Mouse (Mus musculus) adrenal gland, adult 8-10 months (tissue): ENCODE measurements around the gene Gli1. TPM values are rescaled to one million over a fixed set of nuclear protein-coding genes. Genes with fewer than 3 reads are reported as not detected.
A peak's percentile ranks its signal among the peaks of the same experiment; 100 is the strongest.

Source experiments
- DNase-seq: peaks from one replicate; pipeline ENCODE4 v3.0.0; 2022
- total RNA-seq, 4 experiments: library from RNA; stranded (reverse); gene quantifications; 2 replicates each; pipeline ENCODE4 v1.2.4; 2022

Gli1 gene
- total RNA-seq, 4 experiments from 2014 or later = 4.4 to 6.4 (median 5.2) TPM

GRCm38 (mm10) chr10:127290930-127291880 is 50.6 kb downstream of the Gli1 start:
- no peak for DNase-seq

GRCm38 (mm10) chr10:127290307-127290929 is 51.4 kb downstream of the Gli1 start:
- peak; percentile 100 for DNase-seq

- no peak for DNase-seq
These were observed 52.1 kb downstream of the Gli1 start for GRCm38 (mm10) chr10:127289573-127290191.

- DNase-seq = peak; percentile 90
These were observed 52.8 kb downstream of the Gli1 start, which contains the start of gene Mbd6 for GRCm38 (mm10) chr10:127288800-127289572. TSS of gene Mbd6 (minus strand) at chr10:127289018.

GRCm38 (mm10) chr10:127288328-127288799 is 53.4 kb downstream of the Gli1 start:
- no peak for DNase-seq

GRCm38 (mm10) chr10:127287936-127288293 is 53.9 kb downstream of the Gli1 start:
- DNase-seq = no peak

- DNase-seq = no peak
These were observed 54.4 kb downstream of the Gli1 start for GRCm38 (mm10) chr10:127287271-127287935.

GRCm38 (mm10) chr10:127286730-127287129 is 55.0 kb downstream of the Gli1 start:
- no peak for DNase-seq

GRCm38 (mm10) chr10:127286194-127286593 is 55.6 kb downstream of the Gli1 start:
- DNase-seq = no peak

- no peak for DNase-seq
These were observed 56.1 kb downstream of the Gli1 start for GRCm38 (mm10) chr10:127285644-127286043.

- DNase-seq = no peak
These were observed 56.9 kb downstream of the Gli1 start for GRCm38 (mm10) chr10:127284724-127285500.

GRCm38 (mm10) chr10:127284105-127284622 is 57.6 kb downstream of the Gli1 start:
- no peak for DNase-seq

- DNase-seq = no peak
These were observed 59.1 kb downstream of the Gli1 start for GRCm38 (mm10) chr10:127282620-127283215.

GRCm38 (mm10) chr10:127281316-127281715 is 60.5 kb downstream of the Gli1 start:
- DNase-seq = no peak

Other genes with a start within 250 kb of the Gli1 start
- 100 to 1,000 TPM; 139 to 153 (median 150) TPM for gene Os9, start 220.8 kb downstream of the Gli1 start, total RNA-seq
- 10 to 100 TPM in 2 of 4 experiments, 1 to 10 TPM in 2; 8.8 to 13.4 (median 11.1) TPM for gene B4galnt1, start 176.7 kb downstream of the Gli1 start, total RNA-seq
- 1 to 10 TPM in 1 of 4 experiments, under 1 TPM in 3; 0.21 to 2.3 (median 0.48) TPM for gene Slc26a10, start 161.3 kb downstream of the Gli1 start, total RNA-seq
- gene Arhgef25, start 151.9 kb downstream of the Gli1 start, total RNA-seq = 10 to 100 TPM; 24.8 to 52.1 (median 37.9) TPM
- gene Dtx3, start 146.2 kb downstream of the Gli1 start, total RNA-seq = 100 to 1,000 TPM in 2 of 4 experiments, 10 to 100 TPM in 2; 61.1 to 158 (median 116) TPM
- 10 to 100 TPM; 53.2 to 59.6 (median 57.1) TPM for gene Pip4k2c, start 130.4 kb downstream of the Gli1 start, total RNA-seq
- gene Kif5a, start 78.6 kb downstream of the Gli1 start, total RNA-seq = 10 to 100 TPM in 3 of 4 experiments, 1 to 10 TPM in 1; 6.8 to 18.6 (median 14.5) TPM
- 100 to 1,000 TPM; 175 to 202 (median 198) TPM for gene Dctn2, start 75.6 kb downstream of the Gli1 start, total RNA-seq
- gene Mbd6, start 53.0 kb downstream of the Gli1 start, total RNA-seq = 10 to 100 TPM; 43.1 to 84.1 (median 62.3) TPM
- gene Mars, start 30.2 kb downstream of the Gli1 start, total RNA-seq = 100 to 1,000 TPM in 1 of 4 experiments, 10 to 100 TPM in 3; 79.7 to 107 (median 92.0) TPM
- gene Arhgap9, start 20.0 kb downstream of the Gli1 start, total RNA-seq = 1 to 10 TPM; 2.2 to 5.0 (median 3.6) TPM
- gene Inhbe, start 12.4 kb upstream of the Gli1 start, total RNA-seq = under 1 TPM in 1 of 4 experiments, not detected in 3; 0.11 TPM
- not detected for gene Inhbc, start 28.5 kb upstream of the Gli1 start, total RNA-seq
- gene R3hdm2, start 38.4 kb upstream of the Gli1 start, total RNA-seq = 100 to 1,000 TPM; 116 to 158 (median 131) TPM
- 1 to 10 TPM in 3 of 4 experiments, under 1 TPM in 1; 0.87 to 4.6 (median 3.7) TPM for gene Stac3, start 159.7 kb upstream of the Gli1 start, total RNA-seq
- 10 to 100 TPM; 42.4 to 64.4 (median 50.7) TPM for gene Ndufa4l2, start 173.0 kb upstream of the Gli1 start, total RNA-seq
- 10 to 100 TPM; 45.3 to 56.0 (median 49.8) TPM for gene Shmt2, start 180.5 kb upstream of the Gli1 start, total RNA-seq
- gene Nxph4, start 192.6 kb upstream of the Gli1 start, total RNA-seq = 10 to 100 TPM in 3 of 4 experiments, 1 to 10 TPM in 1; 8.3 to 16.8 (median 13.2) TPM